Mouse (Mus musculus) heart, embryonic 11.5 days (tissue): ENCODE data around the gene Prrt1. TPM values are rescaled to one million over a fixed set of nuclear protein-coding genes. Genes with fewer than 3 reads are reported as not detected.

Experiments used
- ATAC-seq: fragments of 200-750 bp; cut with Nextera tagmentation; replicated peaks from 2 replicates; pipeline ENCODE4 v1.8.0; 2017; ENCODE audit warnings: moderate library complexity; ENCODE audit not compliant: insufficient number of reproducible peaks, low FRiP score, low TSS enrichment
- H3K27ac ChIP-seq: fragments of 300-500 bp; sonication (generic); 2 replicates; pipeline ENCODE4 v1.5.1; 2014; ENCODE audit warnings: mild to moderate bottlenecking, low read depth, low read length
- H3K27me3 ChIP-seq: fragments of 300-500 bp; sonication (generic); 2 replicates; pipeline ENCODE4 v1.6.1; 2014; ENCODE audit warnings: mild to moderate bottlenecking, low read length, mixed read lengths; ENCODE audit not compliant: control insufficient read depth, insufficient read depth
- H3K36me3 ChIP-seq: fragments of 300-500 bp; sonication (generic); 2 replicates; pipeline ENCODE4 v1.6.1; 2014; ENCODE audit warnings: mild to moderate bottlenecking, low read length, moderate library complexity, mixed read lengths; ENCODE audit not compliant: control insufficient read depth, insufficient read depth
- H3K4me1 ChIP-seq: fragments of 300-500 bp; sonication (generic); 2 replicates; pipeline ENCODE4 v1.6.1; 2014; ENCODE audit warnings: low read length; ENCODE audit not compliant: control insufficient read depth, insufficient read depth
- H3K4me2 ChIP-seq: fragments of 300-500 bp; sonication (generic); 2 replicates; pipeline ENCODE4 v1.6.1; 2014; ENCODE audit warnings: mild to moderate bottlenecking, moderate library complexity
- H3K4me3 ChIP-seq: fragments of 300-500 bp; sonication (generic); 2 replicates; pipeline ENCODE4 v1.5.1; 2014; ENCODE audit warnings: low read depth, low read length
- H3K9ac ChIP-seq: fragments of 300-500 bp; sonication (generic); 2 replicates; pipeline ENCODE4 v1.6.1; 2014; ENCODE audit warnings: mild to moderate bottlenecking, low read depth, low read length, moderate library complexity
- H3K9me3 ChIP-seq: fragments of 300-500 bp; sonication (generic); replicated peaks from 2 replicates; pipeline ENCODE4 v1.6.1; 2016; ENCODE audit warnings: low read length; ENCODE audit not compliant: control insufficient read depth
- WGBS: fragments of 180-500 bp; shearing (Covaris S2); extraction: QIAGEN DNeasy Blood & Tissue Kit; methylation state at CpG from one replicate; pipeline ENCODE4 v1.1.7; 2014; ENCODE audit not compliant: insufficient replicate concordance; 5-methylcytosine and 5-hydroxymethylcytosine counted together
- polyA plus RNA-seq: library from polyadenylated mRNA; unstranded; fragments of >200 nt; fragmentation: Nextera tagmentation; extraction: Ambion mirVana; gene quantifications from 2 replicates; pipeline ENCODE4 v1.2.1, GENCODE M21; 2014

The Prrt1 gene
- polyA plus RNA-seq, 1 experiment from 2014 or later: not detected

GRCm38 (mm10) chr17:34681132-34681571, 51.8 kb downstream of the Prrt1 start:
- H3K9ac ChIP-seq: no peak overlapping the region
- H3K4me2 ChIP-seq: no peak overlapping the region
- no peak overlapping the region for H3K27ac ChIP-seq
- no peaks in the 10 kb centered on the region for H3K9me3 ChIP-seq
- H3K27me3 ChIP-seq: peaks cover 20% of the 10 kb centered on the region
- no peak for ATAC-seq
- H3K36me3 ChIP-seq: no peaks in the 10 kb centered on the region
- H3K4me1 ChIP-seq: peaks cover 24% of the 10 kb centered on the region
- no peak overlapping the region for H3K4me3 ChIP-seq
- 69% methylated on average over 17 of the region's 17 CpGs for WGBS

GRCm38 (mm10) chr17:34681881-34682536, 52.7 kb downstream of the Prrt1 start:
- Histone ChIP-seq H3K27ac (no peak overlapping the region), H3K4me3 (no peak overlapping the region), H3K9ac (0 out of 2 replicates have a peak overlapping the region, but pooled peaks have one; percentile 34), H3K4me1 (peaks cover 24% of the 10 kb centered on the region), H3K9me3 (no peaks in the 10 kb centered on the region), H3K36me3 (no peaks in the 10 kb centered on the region), H3K4me2 (no peak overlapping the region), H3K27me3 (peaks cover 20% of the 10 kb centered on the region)
- 63% methylated on average over 11 of the region's 11 CpGs for WGBS
- no peak for ATAC-seq

Other genes with a start within 250 kb of the Prrt1 start
- not detected in 2 replicates for gene BC051142, start 230.7 kb upstream of the Prrt1 start, polyA plus RNA-seq
- gene Btnl4, start 152.2 kb upstream of the Prrt1 start, polyA plus RNA-seq: not detected in 2 replicates
- not detected in 2 replicates for gene Btnl6, start 112.2 kb upstream of the Prrt1 start, polyA plus RNA-seq
- gene Notch4, start 65.3 kb upstream of the Prrt1 start, polyA plus RNA-seq: 6.5 and 8.1 TPM in 2 replicates
- 5.7 and 10.3 TPM in 2 replicates for gene Gpsm3, start 39.7 kb upstream of the Prrt1 start, polyA plus RNA-seq
- gene Pbx2, start 38.3 kb upstream of the Prrt1 start, polyA plus RNA-seq: 11.8 and 12.5 TPM in 2 replicates
- gene Ager, start 31.7 kb upstream of the Prrt1 start, polyA plus RNA-seq: 3.2 and 4.5 TPM in 2 replicates
- 94.7 and 115 TPM in 2 replicates for gene Rnf5, start 25.8 kb upstream of the Prrt1 start, polyA plus RNA-seq
- gene Agpat1, start 25.3 kb upstream of the Prrt1 start, polyA plus RNA-seq: 51.6 and 63.1 TPM in 2 replicates
- 0.82 and 0.90 TPM in 2 replicates for gene Egfl8, start 13.6 kb upstream of the Prrt1 start, polyA plus RNA-seq
- gene Ppt2, start 1.0 kb upstream of the Prrt1 start, polyA plus RNA-seq: 31.7 and 34.3 TPM in 2 replicates
- 10.9 and 11.4 TPM in 2 replicates for gene Fkbpl, start 15.2 kb downstream of the Prrt1 start, polyA plus RNA-seq
- gene Atf6b, start 17.6 kb downstream of the Prrt1 start, polyA plus RNA-seq: 41.0 and 49.8 TPM in 2 replicates
- 0.24 and 0.27 TPM in 2 replicates for gene Tnxb, start 41.0 kb downstream of the Prrt1 start, polyA plus RNA-seq
- not detected in 2 replicates for gene C4b, start 114.3 kb downstream of the Prrt1 start, polyA plus RNA-seq
- gene Cyp21a1, start 175.0 kb downstream of the Prrt1 start, polyA plus RNA-seq: not detected in 2 replicates
- gene Stk19, start 207.4 kb downstream of the Prrt1 start, polyA plus RNA-seq: 15.7 and 17.8 TPM in 2 replicates
- gene Dxo, start 207.5 kb downstream of the Prrt1 start, polyA plus RNA-seq: 37.3 and 38.7 TPM in 2 replicates
- gene Skiv2l, start 220.7 kb downstream of the Prrt1 start, polyA plus RNA-seq: 24.3 and 30.3 TPM in 2 replicates
- 89.9 and 96.8 TPM in 2 replicates for gene Nelfe, start 220.9 kb downstream of the Prrt1 start, polyA plus RNA-seq
- 0.65 and 2.5 TPM in 2 replicates for gene Cfb, start 233.0 kb downstream of the Prrt1 start, polyA plus RNA-seq
- gene Zbtb12, start 249.9 kb downstream of the Prrt1 start, polyA plus RNA-seq: 0.52 and 0.59 TPM in 2 replicates